Mouse (Mus musculus): ENCODE measurements around the gene Dcun1d1. TPM values are rescaled to one million over a fixed set of nuclear protein-coding genes. Genes with fewer than 3 reads are reported as not detected.

The Dcun1d1 gene
- total RNA-seq, 2 experiments from 2014 or later: 74.5 to 78.0 TPM

- peak; percentile 58 to 77 for DNase-seq
Measured at GRCm38 (mm10) chr3:35931896-35932727, 5.1 kb downstream of the Dcun1d1 start.

GRCm38 (mm10) chr3:35931359-35931758 lies 5.9 kb downstream of the Dcun1d1 start:
- no peak for DNase-seq

GRCm38 (mm10) chr3:35929831-35930230 lies 7.4 kb downstream of the Dcun1d1 start:
- DNase-seq: peak in 1 of 2 experiments; percentile 8

- DNase-seq: no peak
Measured at GRCm38 (mm10) chr3:35929406-35929805, 7.8 kb downstream of the Dcun1d1 start.

- no peak for DNase-seq
Measured at GRCm38 (mm10) chr3:35925852-35926251, 11.4 kb downstream of the Dcun1d1 start.

GRCm38 (mm10) chr3:35924007-35924406 lies 13.2 kb downstream of the Dcun1d1 start:
- no peak for DNase-seq

GRCm38 (mm10) chr3:35923495-35923894 lies 13.8 kb downstream of the Dcun1d1 start:
- DNase-seq: no peak

GRCm38 (mm10) chr3:35922522-35922921 lies 14.7 kb downstream of the Dcun1d1 start:
- peak in 1 of 2 experiments; percentile 32 for DNase-seq

GRCm38 (mm10) chr3:35918229-35918628 lies 19.0 kb downstream of the Dcun1d1 start:
- peak; percentile 69 to 73 for DNase-seq

- no peak for DNase-seq
Measured at GRCm38 (mm10) chr3:35908982-35909680, 28.1 kb downstream of the Dcun1d1 start.

GRCm38 (mm10) chr3:35900555-35901204 lies 36.6 kb downstream of the Dcun1d1 start:
- no peak for DNase-seq

- no peak for DNase-seq
Measured at GRCm38 (mm10) chr3:35899109-35899508, 38.1 kb downstream of the Dcun1d1 start.

GRCm38 (mm10) chr3:35897900-35898299 lies 39.3 kb downstream of the Dcun1d1 start:
- no peak for DNase-seq

GRCm38 (mm10) chr3:35893156-35893555 lies 44.1 kb downstream of the Dcun1d1 start:
- peak; percentile 51 to 61 for DNase-seq

- DNase-seq: no peak
Measured at GRCm38 (mm10) chr3:35891123-35891522, 46.1 kb downstream of the Dcun1d1 start.

- no peak for DNase-seq
Measured at GRCm38 (mm10) chr3:35889531-35889930, 47.7 kb downstream of the Dcun1d1 start.

GRCm38 (mm10) chr3:35883267-35883666 lies 54.0 kb downstream of the Dcun1d1 start:
- no peak for DNase-seq

GRCm38 (mm10) chr3:35849326-35849725 lies 87.9 kb downstream of the Dcun1d1 start:
- DNase-seq: no peak
